In genomic region chr6:113178286-113179194, GRCm38 (mm10) we compare ENCODE assay signal across 10 mouse cellular contexts. TPM values are rescaled to one million over a fixed set of nuclear protein-coding genes. Genes with fewer than 3 reads are reported as not detected.
DNase-seq lines count a peak whose midpoint lies in the region; ATAC-seq and TF ChIP-seq lines count a peak whose summit lies in the region.
"Had no signal": no experiment of that assay in that cellular context is flagged by ENCODE, and none has a peak within 500 bp of the region (broad histone marks: within the 10 kb centered on the region; RNA-seq: fewer than 3 reads in every experiment).

No protein-coding gene starts in this region.

- H3K9ac ChIP-seq in forebrain, embryonic 16.5 days (replicated peaks; ENCODE audit: low read depth, low read length), result 0 out of 2 replicates have a peak overlapping the region, but pooled peaks have one; percentile 17
- no peak overlapping the region for H3K9ac ChIP-seq in lung, postnatal 0 days (replicated peaks; ENCODE audit: low read depth)
- H3K9ac ChIP-seq: lung, embryonic 15.5 days had no signal

- WGBS in forebrain, embryonic 16.5 days, result 19% methylated on average over 14 of the region's 14 CpGs
- 14% methylated on average over 14 of the region's 14 CpGs for WGBS in olfactory bulb, adult 2 months
- 22% methylated on average over 14 of the region's 14 CpGs for WGBS in lung, postnatal 0 days

- TF ChIP-seq EP300 in lung, postnatal 0 days (IDR thresholded peaks at IDR 0.05), result no peak

- ATAC-seq in cerebellum, adult (ENCODE audit: insufficient number of reproducible peaks, low FRiP score, low TSS enrichment), result peak; percentile 64; the same call in 1 of the 2 replicates
- ATAC-seq in forebrain, embryonic 16.5 days, result peak; percentile 95
- no peak for ATAC-seq in lung, postnatal 0 days

- no peak for TF ChIP-seq POLR2A in olfactory bulb, adult 2 months (IDR thresholded peaks at IDR 0.05; ENCODE audit: insufficient read depth, low read depth, low read length)

- no peak for TF ChIP-seq CTCF in olfactory bulb, adult 2 months (IDR thresholded peaks at IDR 0.05; ENCODE audit: insufficient read depth, low read depth, low read length)
- no peak for TF ChIP-seq CTCF in lung, postnatal 0 days (IDR thresholded peaks at IDR 0.05)

- peak overlapping the region; percentile 46 for H3K4me2 ChIP-seq in forebrain, embryonic 16.5 days (ENCODE audit: low read length)
- no peak overlapping the region for H3K4me2 ChIP-seq in lung, postnatal 0 days (replicated peaks; ENCODE audit: low read depth, low read length)
- H3K4me2 ChIP-seq: lung, embryonic 15.5 days had no signal

- peak overlapping the region; percentile 29 for H3K4me3 ChIP-seq in forebrain, embryonic 16.5 days (replicated peaks; ENCODE audit: low read length)
- H3K4me3 ChIP-seq in olfactory bulb, adult 2 months (ENCODE audit: insufficient read depth, low read depth, low read length), result peak overlapping the region; percentile 27
- H3K4me3 ChIP-seq in lung, postnatal 0 days (ENCODE audit: low read depth, low read length), result no peak overlapping the region
- H3K4me3 ChIP-seq: erythroblast, embryonic 14.5 days; lung, embryonic 15.5 days had no signal

- peak overlapping the region; percentile 72 for H3K27ac ChIP-seq in forebrain, embryonic 16.5 days (ENCODE audit: low read length)
- peak overlapping the region; percentile 74 for H3K27ac ChIP-seq in olfactory bulb, adult 2 months (ENCODE audit: insufficient read depth, low read depth, low read length)
- H3K27ac ChIP-seq in lung, postnatal 0 days (ENCODE audit: low read length), result no peak overlapping the region
- H3K27ac ChIP-seq: lung, embryonic 15.5 days had no signal

- no peaks in the 10 kb centered on the region for H3K9me3 ChIP-seq in forebrain, embryonic 16.5 days (ENCODE audit: control insufficient read depth, low read length)
- H3K9me3 ChIP-seq in lung, postnatal 0 days (ENCODE audit: low read length), result no peaks in the 10 kb centered on the region
- H3K9me3 ChIP-seq: lung, embryonic 15.5 days had no signal

- peaks cover 11% of the 10 kb centered on the region for H3K4me1 ChIP-seq in forebrain, embryonic 16.5 days (replicated peaks; ENCODE audit: control insufficient read depth, insufficient read depth, low read length)
- peaks cover 19% of the 10 kb centered on the region for H3K4me1 ChIP-seq in olfactory bulb, adult 2 months (ENCODE audit: control insufficient read depth, insufficient read depth, low read length)
- H3K4me1 ChIP-seq in lung, postnatal 0 days (ENCODE audit: insufficient read depth, low read depth, low read length), result no peaks in the 10 kb centered on the region
- H3K4me1 ChIP-seq: lung, embryonic 15.5 days had no signal

- peaks cover 15% of the 10 kb centered on the region; the same call in 1 of the 2 replicates for H3K36me3 ChIP-seq in forebrain, embryonic 16.5 days (ENCODE audit: control insufficient read depth, insufficient read depth)
- no peaks in the 10 kb centered on the region for H3K36me3 ChIP-seq in lung, postnatal 0 days (ENCODE audit: insufficient read depth, low read length)
- H3K36me3 ChIP-seq: lung, embryonic 15.5 days had no signal

- no peak for DNase-seq in cerebellum, adult 8-10 months
- peak; percentile 54 to 68 for DNase-seq in layer of hippocampus, postnatal 36 days
- no peak for DNase-seq in lung, postnatal 0 days (ENCODE audit: low spot score)
- DNase-seq in heart, postnatal 25 days (ENCODE audit: low spot score), result no peak
- no peak for DNase-seq in kidney, postnatal 14 days

- intact Hi-C loops in heart, postnatal 25 days (cut with DNase I), result no loop called here

- no peaks in the 10 kb centered on the region for H3K27me3 ChIP-seq in forebrain, embryonic 16.5 days (replicated peaks; ENCODE audit: control insufficient read depth, insufficient read depth, low read length)
- no peaks in the 10 kb centered on the region for H3K27me3 ChIP-seq in lung, postnatal 0 days (replicated peaks; ENCODE audit: insufficient read depth, low read length)
- H3K27me3 ChIP-seq: lung, embryonic 15.5 days had no signal

RNA-seq across cellular contexts. Expression of gene Lhfpl4, which starts 16.6 kb away (rescaled TPM):
- 40.1 and 49.4 TPM in 2 replicates for polyA plus RNA-seq in forebrain, embryonic 16.5 days (2015; fragmentation: Nextera tagmentation; extraction: Ambion mirVana)
- 10 to 100 TPM; 75.6 to 78.2 TPM for total RNA-seq in layer of hippocampus, postnatal 36 days (2021)
- not detected in 2 replicates for polyA plus RNA-seq in olfactory bulb, adult 2 months (2012; ENCODE audit: insufficient read depth, insufficient read length, low replicate concordance, missing spikeins)
- 0.25 and 0.39 TPM in 2 replicates for polyA plus RNA-seq in lung, postnatal 0 days (2015; fragmentation: Nextera tagmentation; extraction: Ambion mirVana)
- total RNA-seq in heart, postnatal 25 days (2021), result under 1 TPM; 0.29 to 0.34 TPM

RNA-seq across cellular contexts. Expression of gene Mtmr14, which starts 59.1 kb away (rescaled TPM):
- 42.1 and 44.4 TPM in 2 replicates for polyA plus RNA-seq in forebrain, embryonic 16.5 days (2015; fragmentation: Nextera tagmentation; extraction: Ambion mirVana)
- 10 to 100 TPM; 12.6 to 14.5 TPM for total RNA-seq in layer of hippocampus, postnatal 36 days (2021)
- not detected in 2 replicates for polyA plus RNA-seq in olfactory bulb, adult 2 months (2012; ENCODE audit: insufficient read depth, insufficient read length, low replicate concordance, missing spikeins)
- 27.4 and 33.6 TPM in 2 replicates for polyA plus RNA-seq in lung, postnatal 0 days (2015; fragmentation: Nextera tagmentation; extraction: Ambion mirVana)
- total RNA-seq in heart, postnatal 25 days (2021), result 10 to 100 TPM; 13.1 to 15.4 TPM

Comparison
In these comparisons a context has a peak if more than half of its experiments do, and no peak if none do; other contexts are left out.
1. DNase-seq: peak in layer of hippocampus, postnatal 36 days (2 of 2); none in cerebellum, adult 8-10 months (single experiment), lung, postnatal 0 days (single experiment), heart, postnatal 25 days (single experiment) and kidney, postnatal 14 days (single experiment).
2. RNA of gene Lhfpl4, which starts 16.6 kb away (polyA plus RNA-seq): 40.1 to 49.4 TPM in forebrain, embryonic 16.5 days; 0.25 to 0.39 TPM in lung, postnatal 0 days and not detected in olfactory bulb, adult 2 months; every median in the first group is over 10 times any median in the second.